Mouse (Mus musculus) neutrophil, adult 5-6 weeks (primary cell): Measurements from ENCODE around the gene Kcnc3. TPM values are rescaled to one million over a fixed set of nuclear protein-coding genes. Genes with fewer than 3 reads are reported as not detected.

Experiments used
- ATAC-seq: fragments of 151-379, 151-347 bp; 2 replicates; pipeline ENCODE4 v1.8.0; 2017; ENCODE audit warnings: mild to moderate bottlenecking, moderate TSS enrichment; ENCODE audit not compliant: insufficient number of reproducible peaks, poor library complexity, low FRiP score, severe bottlenecking; ENCODE audit errors: extremely low read depth
- total RNA-seq: library from RNA; stranded (forward); fragments of 200-1000 nt; gene quantifications from 2 replicates; pipeline ENCODE4 v1.2.3, GENCODE M21; 2017

The Kcnc3 gene
- 0.81 and 1.4 TPM in 2 replicates for total RNA-seq

GRCm38 (mm10) chr7:44590402-44591347 lies at the start of gene Kcnc3:
TSS of gene Kcnc3 (plus strand) at chr7:44590664.
- peak; percentile 90 for ATAC-seq

- ATAC-seq: no peak
These were observed 47.9 kb upstream of the Kcnc3 start for GRCm38 (mm10) chr7:44542555-44542954.

DNA sequence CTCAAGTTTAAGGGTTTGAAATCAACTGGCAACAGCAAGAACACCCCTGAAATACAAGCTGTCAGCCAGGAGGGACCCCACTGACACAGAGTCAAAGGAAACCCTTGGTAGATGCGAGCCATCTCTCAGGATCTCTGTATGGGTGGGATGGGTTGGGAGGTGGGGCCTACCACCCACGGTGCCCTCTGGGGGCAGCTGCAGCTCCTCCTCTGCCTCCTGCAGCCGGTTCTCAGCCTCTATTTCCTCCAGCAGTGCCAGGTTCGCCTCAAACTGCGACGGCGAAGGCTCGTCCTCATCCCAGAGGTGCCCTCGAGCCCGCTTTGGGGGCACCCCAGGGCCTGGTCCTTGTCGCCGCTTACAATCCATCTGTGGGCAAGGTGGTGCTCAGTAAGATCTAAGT lies 47.4 kb upstream of the Kcnc3 start:
- no peak for ATAC-seq

DNA sequence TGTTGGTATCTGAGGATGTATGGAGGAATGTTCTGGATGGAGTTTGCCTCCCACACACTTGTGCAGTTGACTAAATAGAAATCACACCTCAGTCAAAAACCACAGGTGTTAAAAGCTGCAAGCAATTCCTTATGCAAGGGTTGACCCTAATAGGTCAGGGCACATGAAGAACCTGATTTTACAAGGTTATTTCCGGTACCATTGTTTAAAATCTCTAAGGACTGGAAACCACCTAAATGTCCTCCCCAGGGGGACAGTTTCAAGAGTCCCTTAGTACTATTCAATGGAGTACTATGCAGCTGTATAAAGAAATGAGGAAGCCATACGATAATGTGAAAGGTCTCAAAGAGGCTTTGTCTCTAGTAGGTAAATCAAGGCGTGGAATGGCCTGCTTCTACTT lies 44.2 kb upstream of the Kcnc3 start:
- no peak for ATAC-seq

DNA sequence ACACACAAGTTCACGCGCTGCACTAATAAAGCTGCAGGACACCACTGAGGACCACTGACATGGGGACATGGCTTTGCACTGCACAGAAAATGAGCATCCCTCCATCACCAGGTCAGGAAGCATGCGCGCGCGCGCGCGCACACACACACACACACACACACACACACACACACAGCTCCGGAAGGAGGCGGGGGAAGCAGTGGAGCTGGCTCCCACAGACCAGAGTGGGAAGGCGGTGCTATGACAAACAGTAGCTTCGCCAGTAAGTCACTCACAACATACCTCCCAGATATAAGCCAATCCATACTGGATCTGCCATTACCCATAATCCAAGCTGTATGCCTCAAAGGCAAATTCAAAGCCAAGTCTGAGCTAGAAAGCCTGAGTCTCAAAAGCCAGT lies 43.4 kb upstream of the Kcnc3 start:
- ATAC-seq: no peak

GRCm38 (mm10) chr7:44547725-44548124 lies 42.7 kb upstream of the Kcnc3 start:
- ATAC-seq: no peak

GRCm38 (mm10) chr7:44548497-44549087 lies 41.9 kb upstream of the Kcnc3 start, which contains the start of gene Pold1:
TSS of gene Pold1 (minus strand) at chr7:44548849.
- peak; percentile 88 for ATAC-seq

DNA sequence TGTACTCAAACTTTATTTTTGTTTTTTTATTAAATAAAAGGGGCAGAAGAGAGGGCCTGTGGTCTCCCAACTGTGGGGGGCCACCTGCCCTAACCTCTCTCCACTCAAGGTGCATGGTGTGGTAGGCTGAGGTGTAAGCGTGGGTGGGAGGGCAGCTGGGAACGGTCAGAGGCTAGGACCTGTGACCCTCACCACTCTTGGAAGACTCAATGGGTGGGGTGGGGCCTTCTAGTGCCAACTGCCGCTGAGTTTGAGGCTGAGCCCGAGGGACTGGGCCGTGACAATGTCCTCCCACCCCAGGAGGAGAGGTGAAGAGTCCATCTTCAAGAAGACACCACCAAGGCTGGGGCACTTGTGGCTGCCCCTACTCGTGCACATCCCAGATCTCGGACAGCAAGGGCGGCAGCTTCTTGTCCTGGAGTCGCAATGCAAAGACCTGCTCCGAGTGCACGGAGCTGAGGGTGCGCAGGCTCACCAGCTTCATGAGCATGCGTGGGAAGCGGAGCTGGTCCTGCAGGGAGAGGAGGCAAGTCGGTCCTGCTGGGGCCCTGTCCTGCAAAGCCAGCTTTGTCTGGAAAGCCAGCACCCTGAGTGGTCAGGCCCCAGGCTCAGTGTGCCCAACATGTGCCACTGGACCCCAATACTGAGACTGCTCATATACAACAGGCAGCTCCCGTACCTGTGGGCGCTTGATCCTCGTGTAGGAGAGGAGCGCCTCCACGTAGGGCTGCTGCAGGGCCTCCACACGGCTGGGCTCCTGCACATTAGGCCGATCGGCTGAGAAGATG lies 40.6 kb upstream of the Kcnc3 start:
- no peak for ATAC-seq

DNA sequence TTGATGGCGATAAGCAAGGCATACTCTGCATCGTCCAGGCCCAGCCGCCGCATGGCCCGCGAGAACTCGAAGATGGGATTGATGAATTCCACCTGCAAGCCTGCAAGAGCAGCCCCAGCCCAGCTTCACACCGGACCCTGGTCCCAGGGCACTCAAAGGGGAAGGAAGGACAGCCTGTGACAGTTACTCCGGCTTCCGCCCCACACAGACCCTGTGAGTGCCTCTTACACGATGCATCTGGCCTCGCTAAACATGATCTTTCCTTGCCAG lies 40.1 kb upstream of the Kcnc3 start:
- no peak for ATAC-seq

- no peak for ATAC-seq
These were observed 39.2 kb upstream of the Kcnc3 start for GRCm38 (mm10) chr7:44551301-44551700.

DNA sequence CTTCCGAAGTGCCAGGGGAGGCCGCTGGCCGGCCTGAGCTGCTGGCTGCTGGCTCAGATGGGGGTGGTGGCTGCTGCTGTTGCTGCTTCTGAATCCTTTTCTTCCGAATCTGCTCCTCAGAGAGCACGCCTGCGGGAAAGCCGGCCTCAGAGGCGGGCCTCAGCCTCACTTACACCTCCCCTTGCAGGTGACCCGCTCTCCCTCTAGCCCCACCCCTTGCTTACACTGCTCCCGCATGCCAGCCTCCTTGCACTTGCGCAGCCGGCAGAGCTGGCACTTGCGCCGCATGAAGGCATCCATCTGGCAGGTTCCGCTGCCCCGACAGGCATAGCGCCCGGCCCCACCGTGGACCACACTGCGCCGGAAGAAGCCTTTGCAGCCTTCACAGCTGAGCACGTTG lies 38.7 kb upstream of the Kcnc3 start:
- no peak for ATAC-seq

DNA sequence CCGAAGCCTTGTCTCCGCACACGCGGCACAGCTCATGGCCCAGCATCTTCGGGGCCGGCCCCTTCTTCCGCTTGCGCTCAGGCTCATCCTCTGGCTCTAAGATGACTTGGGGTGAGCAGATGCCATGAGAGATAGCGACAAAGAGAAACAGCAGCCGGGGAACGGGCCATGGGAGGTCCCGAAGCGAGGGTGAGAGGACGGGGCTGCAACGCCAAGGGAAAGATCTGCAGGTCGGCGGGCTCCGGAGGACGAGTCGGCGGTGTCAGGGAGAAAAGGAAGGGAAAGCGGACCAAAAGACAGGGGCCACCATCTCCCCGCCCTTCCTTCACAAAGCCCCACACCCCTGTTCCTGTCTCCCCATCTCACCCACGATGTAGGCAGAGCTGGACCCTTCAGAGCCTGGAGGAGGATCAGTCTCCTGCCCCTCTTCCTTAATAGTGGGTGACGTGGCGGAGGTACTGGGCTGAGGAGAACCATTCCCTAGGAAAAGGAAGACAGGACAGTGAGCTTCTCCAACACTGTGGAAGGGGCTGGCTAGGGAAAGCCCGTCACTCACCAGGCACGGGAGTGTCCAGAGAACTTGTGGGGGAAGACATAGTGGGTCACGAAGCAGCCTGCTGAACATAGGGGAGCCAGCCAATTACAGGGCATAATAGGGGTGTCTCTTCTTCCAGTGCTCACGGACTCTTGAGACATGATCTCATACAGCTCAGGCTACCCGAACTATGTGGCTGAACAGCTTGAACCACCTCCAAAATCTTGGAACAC lies 38.1 kb upstream of the Kcnc3 start:
- no peak for ATAC-seq

GRCm38 (mm10) chr7:44553196-44553764 lies 37.2 kb upstream of the Kcnc3 start:
- peak; percentile 31; the same call in 1 of the 2 replicates for ATAC-seq

DNA sequence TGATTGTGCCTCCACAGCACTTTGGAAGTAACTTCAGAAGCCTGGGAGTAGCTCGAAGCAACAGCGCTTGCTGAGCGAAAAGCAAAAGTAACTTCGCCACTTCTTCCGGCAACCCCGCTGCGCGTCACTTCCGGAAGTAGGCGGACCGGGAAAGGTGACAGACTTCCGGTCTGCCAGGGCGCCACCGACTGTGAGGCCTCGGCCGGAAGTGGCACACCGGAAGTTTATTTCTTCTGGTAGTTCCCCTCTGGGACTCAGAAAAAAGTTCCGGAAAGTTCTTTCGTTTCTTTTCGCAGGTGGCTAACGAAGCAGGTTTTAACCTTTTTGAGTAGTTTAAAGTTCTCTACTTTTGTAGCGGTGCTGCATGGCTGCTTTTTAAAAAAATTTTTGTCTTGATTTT lies 36.6 kb upstream of the Kcnc3 start, which contains the start of gene Nr1h2:
Gene Nr1h2 (minus strand): TSS at position 126 of the 400 bp plus-strand sequence.
- ATAC-seq: peak; percentile 85

GRCm38 (mm10) chr7:44557629-44558028 lies 32.8 kb upstream of the Kcnc3 start:
- no peak for ATAC-seq

GRCm38 (mm10) chr7:44560435-44561400 lies 29.7 kb upstream of the Kcnc3 start:
- peak; percentile 89 for ATAC-seq

GRCm38 (mm10) chr7:44563284-44563683 lies 27.2 kb upstream of the Kcnc3 start:
- no peak for ATAC-seq

DNA sequence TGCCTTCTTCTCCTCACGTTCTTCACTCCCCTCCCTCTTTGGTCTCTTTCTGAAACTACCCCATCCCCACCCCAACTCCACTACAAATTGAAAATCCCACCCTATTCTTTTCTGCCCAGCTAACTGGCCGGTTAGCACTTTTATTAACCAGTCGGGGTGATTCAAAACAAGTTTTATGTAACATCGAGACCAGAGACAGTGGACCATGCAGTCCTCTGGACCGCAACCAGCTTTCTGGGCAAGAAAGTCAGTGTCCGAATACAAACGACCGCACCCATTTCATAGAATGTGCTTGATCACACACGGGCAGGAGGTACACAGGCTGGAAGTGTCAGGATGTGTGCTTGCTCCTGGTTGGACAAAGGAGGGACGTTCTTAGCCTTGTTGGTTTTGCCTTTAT lies 26.0 kb upstream of the Kcnc3 start:
- no peak for ATAC-seq
